Mouse (Mus musculus): Measurements from ENCODE around the gene Olfr508. TPM values are rescaled to one million over a fixed set of nuclear protein-coding genes. Genes with fewer than 3 reads are reported as not detected.

Olfr508 gene
- polyA plus RNA-seq, 1 experiment from 2014 or later = not detected

DNA sequence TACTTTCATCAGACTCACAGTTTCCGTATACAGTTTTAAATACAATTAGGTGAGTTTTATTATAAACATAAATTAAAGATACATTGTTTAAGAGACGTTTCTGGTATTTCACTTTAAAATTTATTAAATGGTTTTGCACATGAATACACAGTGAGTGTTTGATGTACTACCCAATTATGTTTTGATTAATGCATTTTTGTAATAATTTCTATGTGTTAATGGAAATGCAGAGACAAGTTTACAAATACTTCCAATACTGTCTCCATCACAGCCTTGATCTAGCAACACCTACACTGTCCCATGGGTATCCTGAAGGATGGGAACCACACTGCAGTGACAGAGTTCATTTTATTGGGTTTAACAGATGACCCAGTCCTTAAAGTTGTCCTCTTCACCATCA is 8.3 kb upstream of the Olfr508 start, which contains the start of gene Olfr507:
Gene Olfr507 (plus strand): TSS at position 301 of the 400 bp plus-strand sequence.
- no peak for ATAC-seq (ENCODE audit: low FRiP score, low TSS enrichment)
- TF ChIP-seq CTCF (IDR thresholded peaks at IDR 0.05; ENCODE audit: low read depth) (no peak), EP300 (optimal IDR thresholded peaks at IDR 0.05) (no peak)
- H3K9me3 ChIP-seq (ENCODE audit: control insufficient read depth, low read length) = no peaks in the 10 kb centered on the region
- no peak within 1 kb of the TSS for H3K9ac ChIP-seq (ENCODE audit: low read length)
- no peaks in the 10 kb centered on the region for H3K36me3 ChIP-seq (ENCODE audit: control insufficient read depth, insufficient read depth, low read length)
- H3K4me1 ChIP-seq (replicated peaks; ENCODE audit: control insufficient read depth, insufficient read depth) = no peaks in the 10 kb centered on the region
- no peak within 1 kb of the TSS for H3K4me3 ChIP-seq (ENCODE audit: low read depth, low read length)
- no peaks in the 10 kb centered on the region for H3K27me3 ChIP-seq (ENCODE audit: control insufficient read depth, insufficient read depth, low read length)
- no peak within 1 kb of the TSS for H3K4me2 ChIP-seq (replicated peaks; ENCODE audit: low read depth)
- no peak for DNase-seq (ENCODE audit: low spot score)
- WGBS = 71% methylated on average over 2 of the region's 2 CpGs
- H3K27ac ChIP-seq (replicated peaks) = no peak within 1 kb of the TSS

- no peaks in the 10 kb centered on the region for H3K9me3 ChIP-seq (ENCODE audit: control insufficient read depth, low read length)
- no peaks in the 10 kb centered on the region for H3K27me3 ChIP-seq (ENCODE audit: control insufficient read depth, insufficient read depth, low read length)
- H3K9ac ChIP-seq (ENCODE audit: low read length) = no peak within 1 kb of the TSS
- no peak within 1 kb of the TSS for H3K27ac ChIP-seq (replicated peaks)
- H3K4me3 ChIP-seq (ENCODE audit: low read depth, low read length) = no peak within 1 kb of the TSS
- no peaks in the 10 kb centered on the region for H3K4me1 ChIP-seq (replicated peaks; ENCODE audit: control insufficient read depth, insufficient read depth)
- ATAC-seq (ENCODE audit: low FRiP score, low TSS enrichment) (no peak), DNase-seq (ENCODE audit: low spot score) (no peak)
- TF ChIP-seq CTCF (IDR thresholded peaks at IDR 0.05; ENCODE audit: low read depth) (no peak), EP300 (optimal IDR thresholded peaks at IDR 0.05) (no peak)
- no peak within 1 kb of the TSS for H3K4me2 ChIP-seq (replicated peaks; ENCODE audit: low read depth)
- H3K36me3 ChIP-seq (ENCODE audit: control insufficient read depth, insufficient read depth, low read length) = no peaks in the 10 kb centered on the region
Measured at GRCm38 (mm10) chr7:108651806-108652205, 22.0 kb downstream of the Olfr508 start, which contains the start of gene Olfr509. TSS of gene Olfr509 (minus strand) at chr7:108651906.

GRCm38 (mm10) chr7:108662419-108662818 is 32.6 kb downstream of the Olfr508 start:
- WGBS = 77% methylated on average over 3 of the region's 3 CpGs

GRCm38 (mm10) chr7:108666118-108666517 is 36.3 kb downstream of the Olfr508 start, which contains the start of gene Olfr510:
TSS of gene Olfr510 (plus strand) at chr7:108666418.
- Histone ChIP-seq H3K9ac (ENCODE audit: low read length) (no peak within 1 kb of the TSS), H3K27me3 (ENCODE audit: control insufficient read depth, insufficient read depth, low read length) (no peaks in the 10 kb centered on the region), H3K4me1 (replicated peaks; ENCODE audit: control insufficient read depth, insufficient read depth) (no peaks in the 10 kb centered on the region), H3K4me2 (replicated peaks; ENCODE audit: low read depth) (no peak within 1 kb of the TSS), H3K9me3 (ENCODE audit: control insufficient read depth, low read length) (no peaks in the 10 kb centered on the region), H3K4me3 (ENCODE audit: low read depth, low read length) (no peak within 1 kb of the TSS), H3K27ac (replicated peaks) (no peak within 1 kb of the TSS), H3K36me3 (ENCODE audit: control insufficient read depth, insufficient read depth, low read length) (no peaks in the 10 kb centered on the region)
- DNase-seq (ENCODE audit: low spot score) = no peak
- 84% methylated on average over 1 of the region's 1 CpGs for WGBS
- no peak for TF ChIP-seq CTCF (IDR thresholded peaks at IDR 0.05; ENCODE audit: low read depth)
- no peak for TF ChIP-seq EP300 (optimal IDR thresholded peaks at IDR 0.05)
- no peak for ATAC-seq (ENCODE audit: low FRiP score, low TSS enrichment)

More at GRCm38 (mm10) chr7:108662419-108662818, 32.6 kb downstream of the Olfr508 start:
- TF ChIP-seq EP300 (optimal IDR thresholded peaks at IDR 0.05) (no peak), CTCF (IDR thresholded peaks at IDR 0.05; ENCODE audit: low read depth) (no peak)
- H3K4me2 ChIP-seq (replicated peaks; ENCODE audit: low read depth) = no peak overlapping the region
- ATAC-seq (ENCODE audit: low FRiP score, low TSS enrichment) (no peak), DNase-seq (ENCODE audit: low spot score) (no peak)
- H3K4me3 ChIP-seq (ENCODE audit: low read depth, low read length) = no peak overlapping the region
- H3K27me3 ChIP-seq (ENCODE audit: control insufficient read depth, insufficient read depth, low read length) = no peaks in the 10 kb centered on the region
- no peaks in the 10 kb centered on the region for H3K4me1 ChIP-seq (replicated peaks; ENCODE audit: control insufficient read depth, insufficient read depth)
- H3K36me3 ChIP-seq (ENCODE audit: control insufficient read depth, insufficient read depth, low read length) = no peaks in the 10 kb centered on the region
- no peak overlapping the region for H3K9ac ChIP-seq (ENCODE audit: low read length)
- H3K9me3 ChIP-seq (ENCODE audit: control insufficient read depth, low read length) = no peaks in the 10 kb centered on the region
- H3K27ac ChIP-seq (replicated peaks) = no peak overlapping the region

DNA sequence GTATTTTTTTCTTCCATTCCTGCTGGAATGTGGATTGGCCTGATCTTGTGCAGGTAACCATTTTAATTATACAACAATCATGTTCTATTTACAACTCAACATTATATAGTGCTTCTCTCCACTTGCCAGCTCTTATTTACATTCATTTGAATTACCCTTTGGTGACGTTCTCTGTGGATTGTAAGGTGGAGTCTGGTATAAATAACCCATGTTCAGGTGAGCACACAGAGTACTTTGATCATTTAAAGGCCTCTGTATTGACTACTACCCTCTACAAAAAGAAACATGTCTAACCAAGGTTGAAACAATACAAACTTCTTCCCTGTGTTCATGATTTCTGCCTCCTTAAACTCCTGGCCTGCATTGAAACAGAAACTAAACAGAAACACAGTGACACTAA is 41.3 kb downstream of the Olfr508 start:
- ATAC-seq (ENCODE audit: low FRiP score, low TSS enrichment) (no peak), DNase-seq (ENCODE audit: low spot score) (no peak)
- Histone ChIP-seq H3K9ac (ENCODE audit: low read length) (no peak overlapping the region), H3K27ac (replicated peaks) (no peak overlapping the region), H3K4me2 (replicated peaks; ENCODE audit: low read depth) (no peak overlapping the region), H3K27me3 (ENCODE audit: control insufficient read depth, insufficient read depth, low read length) (no peaks in the 10 kb centered on the region), H3K9me3 (ENCODE audit: control insufficient read depth, low read length) (no peaks in the 10 kb centered on the region), H3K4me1 (replicated peaks; ENCODE audit: control insufficient read depth, insufficient read depth) (no peaks in the 10 kb centered on the region), H3K36me3 (ENCODE audit: control insufficient read depth, insufficient read depth, low read length) (no peaks in the 10 kb centered on the region), H3K4me3 (ENCODE audit: low read depth, low read length) (no peak overlapping the region)
- WGBS = 47% methylated on average over 1 of the region's 1 CpGs
- TF ChIP-seq EP300 (optimal IDR thresholded peaks at IDR 0.05) = no peak
- TF ChIP-seq CTCF (IDR thresholded peaks at IDR 0.05; ENCODE audit: low read depth) = no peak

DNA sequence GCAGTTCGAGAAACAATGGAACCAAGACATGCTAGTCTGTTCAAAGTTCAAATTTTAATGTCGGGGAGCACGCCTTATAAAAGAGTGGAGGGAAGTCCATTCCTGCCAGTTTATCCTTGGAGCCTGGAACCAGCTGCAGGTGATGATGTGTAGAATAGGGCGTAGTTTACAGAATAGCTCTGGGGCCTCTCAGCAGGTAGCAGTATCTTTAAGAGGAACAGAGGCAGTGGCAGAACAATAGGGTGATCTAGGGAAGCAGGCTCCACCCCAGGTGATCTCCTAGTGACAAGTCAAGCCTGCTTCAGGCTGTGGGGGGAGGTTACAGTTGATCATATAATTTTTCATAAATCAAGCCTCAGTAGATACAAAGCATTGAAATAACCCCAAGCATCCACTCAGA is 49.1 kb downstream of the Olfr508 start:
- no peaks in the 10 kb centered on the region for H3K9me3 ChIP-seq (ENCODE audit: control insufficient read depth, low read length)
- no peak overlapping the region for H3K4me3 ChIP-seq (ENCODE audit: low read depth, low read length)
- H3K9ac ChIP-seq (ENCODE audit: low read length) = no peak overlapping the region
- ATAC-seq (ENCODE audit: low FRiP score, low TSS enrichment) = no peak
- no peaks in the 10 kb centered on the region for H3K4me1 ChIP-seq (replicated peaks; ENCODE audit: control insufficient read depth, insufficient read depth)
- no peaks in the 10 kb centered on the region for H3K36me3 ChIP-seq (ENCODE audit: control insufficient read depth, insufficient read depth, low read length)
- H3K4me2 ChIP-seq (replicated peaks; ENCODE audit: low read depth) = no peak overlapping the region
- no peak overlapping the region for H3K27ac ChIP-seq (replicated peaks)
- TF ChIP-seq EP300 (optimal IDR thresholded peaks at IDR 0.05) (no peak), CTCF (IDR thresholded peaks at IDR 0.05; ENCODE audit: low read depth) (no peak)
- no peak for DNase-seq (ENCODE audit: low spot score)
- H3K27me3 ChIP-seq (ENCODE audit: control insufficient read depth, insufficient read depth, low read length) = no peaks in the 10 kb centered on the region
- 76% methylated on average over 4 of the region's 4 CpGs for WGBS

Other genes with a start within 250 kb of the Olfr508 start
- gene Olfr495, start 236.8 kb upstream of the Olfr508 start, polyA plus RNA-seq (2015; fragmentation: Nextera tagmentation; extraction: Ambion mirVana) = not detected in 2 replicates
- gene Olfr497, start 209.6 kb upstream of the Olfr508 start, polyA plus RNA-seq (2015; fragmentation: Nextera tagmentation; extraction: Ambion mirVana) = not detected in 2 replicates
- not detected in 2 replicates for gene Olfr498, start 164.7 kb upstream of the Olfr508 start, polyA plus RNA-seq (2015; fragmentation: Nextera tagmentation; extraction: Ambion mirVana)
- gene Olfr502, start 104.9 kb upstream of the Olfr508 start, polyA plus RNA-seq (2015; fragmentation: Nextera tagmentation; extraction: Ambion mirVana) = not detected in 2 replicates
- not detected in 2 replicates for gene Olfr503, start 85.5 kb upstream of the Olfr508 start, polyA plus RNA-seq (2015; fragmentation: Nextera tagmentation; extraction: Ambion mirVana)
- not detected in 2 replicates for gene Olfr504, start 64.2 kb upstream of the Olfr508 start, polyA plus RNA-seq (2015; fragmentation: Nextera tagmentation; extraction: Ambion mirVana)
- not detected in 2 replicates for gene Olfr506, start 19.2 kb upstream of the Olfr508 start, polyA plus RNA-seq (2015; fragmentation: Nextera tagmentation; extraction: Ambion mirVana)
- not detected in 2 replicates for gene Olfr507, start 8.2 kb upstream of the Olfr508 start, polyA plus RNA-seq (2015; fragmentation: Nextera tagmentation; extraction: Ambion mirVana)
- gene Olfr509, start 21.9 kb downstream of the Olfr508 start, polyA plus RNA-seq (2015; fragmentation: Nextera tagmentation; extraction: Ambion mirVana) = not detected in 2 replicates
- not detected in 2 replicates for gene Olfr510, start 36.4 kb downstream of the Olfr508 start, polyA plus RNA-seq (2015; fragmentation: Nextera tagmentation; extraction: Ambion mirVana)
- gene Olfr512, start 83.3 kb downstream of the Olfr508 start, polyA plus RNA-seq (2015; fragmentation: Nextera tagmentation; extraction: Ambion mirVana) = not detected in 2 replicates
- gene Olfr513, start 121.0 kb downstream of the Olfr508 start, polyA plus RNA-seq (2015; fragmentation: Nextera tagmentation; extraction: Ambion mirVana) = not detected in 2 replicates
- gene Olfr514, start 196.0 kb downstream of the Olfr508 start, polyA plus RNA-seq (2015; fragmentation: Nextera tagmentation; extraction: Ambion mirVana) = not detected in 2 replicates
- gene Olfr516, start 220.5 kb downstream of the Olfr508 start, polyA plus RNA-seq (2015; fragmentation: Nextera tagmentation; extraction: Ambion mirVana) = not detected in 2 replicates
- gene Olfr517, start 242.4 kb downstream of the Olfr508 start, polyA plus RNA-seq (2015; fragmentation: Nextera tagmentation; extraction: Ambion mirVana) = not detected in 2 replicates

Measured in stomach, postnatal 0 days (tissue).